Mouse (Mus musculus) forebrain, embryonic 12.5 days (tissue): ENCODE data around the gene Gzmm. TPM values are rescaled to one million over a fixed set of nuclear protein-coding genes. Genes with fewer than 3 reads are reported as not detected.
A peak's percentile ranks its signal among the peaks of the same experiment; 100 is the strongest.

ENCODE experiments used
- ATAC-seq: fragments of 200-750 bp; cut with Nextera tagmentation; 2 replicates; pipeline ENCODE4 v1.8.0; 2017; ENCODE audit warnings: moderate TSS enrichment; ENCODE audit not compliant: low FRiP score
- H3K27ac ChIP-seq: fragments of 300-500 bp; sonication (generic); 2 replicates; pipeline ENCODE4 v1.5.1; 2016; ENCODE audit warnings: mild to moderate bottlenecking
- H3K27me3 ChIP-seq: fragments of 300-500 bp; sonication (generic); 2 replicates; pipeline ENCODE4 v1.6.1; 2016; ENCODE audit warnings: mild to moderate bottlenecking
- H3K36me3 ChIP-seq: fragments of 300-500 bp; sonication (generic); replicated peaks from 2 replicates; pipeline ENCODE4 v1.6.1; 2016; ENCODE audit warnings: mild to moderate bottlenecking
- H3K4me1 ChIP-seq: fragments of 300-500 bp; sonication (generic); 2 replicates; pipeline ENCODE4 v1.6.1; 2016
- H3K4me2 ChIP-seq: fragments of 300-500 bp; sonication (generic); 2 replicates; pipeline ENCODE4 v1.6.1; 2016; ENCODE audit warnings: mild to moderate bottlenecking, moderate library complexity
- H3K4me3 ChIP-seq: fragments of 300-500 bp; sonication (generic); replicated peaks from 2 replicates; pipeline ENCODE4 v1.5.1; 2016; ENCODE audit warnings: mild to moderate bottlenecking
- H3K9ac ChIP-seq: fragments of 300-500 bp; sonication (generic); 2 replicates; pipeline ENCODE4 v1.6.1; 2016; ENCODE audit warnings: mild to moderate bottlenecking
- H3K9me3 ChIP-seq: fragments of 300-500 bp; sonication (generic); 2 replicates; pipeline ENCODE4 v1.6.1; 2016
- WGBS: fragments of 180-500 bp; shearing (Covaris S2); methylation state at CpG from one replicate; pipeline ENCODE4 v1.1.7; 2016; 5-methylcytosine and 5-hydroxymethylcytosine counted together
- polyA plus RNA-seq: library from polyadenylated mRNA; unstranded; fragments of >200 nt; fragmentation: Nextera tagmentation; extraction: Ambion mirVana; gene quantifications from 2 replicates; pipeline ENCODE4 v1.2.1, GENCODE M21; 2016

Gene Gzmm
- polyA plus RNA-seq, 1 experiment from 2014 or later: 1.1 TPM

- WGBS: 2% methylated on average over 43 of the region's 43 CpGs
- H3K4me2 ChIP-seq: peak overlapping the region; percentile 93
- H3K36me3 ChIP-seq: no peaks in the 10 kb centered on the region
- peaks cover 16% of the 10 kb centered on the region for H3K4me1 ChIP-seq
- no peak overlapping the region for H3K9ac ChIP-seq
- ATAC-seq: no peak
- H3K27ac ChIP-seq: no peak overlapping the region
- peaks cover 75% of the 10 kb centered on the region for H3K27me3 ChIP-seq
- no peaks in the 10 kb centered on the region for H3K9me3 ChIP-seq
- H3K4me3 ChIP-seq: peak overlapping the region; percentile 63
These were observed 29.0 kb downstream of the Gzmm start for GRCm38 (mm10) chr10:79717640-79718357.

DNA sequence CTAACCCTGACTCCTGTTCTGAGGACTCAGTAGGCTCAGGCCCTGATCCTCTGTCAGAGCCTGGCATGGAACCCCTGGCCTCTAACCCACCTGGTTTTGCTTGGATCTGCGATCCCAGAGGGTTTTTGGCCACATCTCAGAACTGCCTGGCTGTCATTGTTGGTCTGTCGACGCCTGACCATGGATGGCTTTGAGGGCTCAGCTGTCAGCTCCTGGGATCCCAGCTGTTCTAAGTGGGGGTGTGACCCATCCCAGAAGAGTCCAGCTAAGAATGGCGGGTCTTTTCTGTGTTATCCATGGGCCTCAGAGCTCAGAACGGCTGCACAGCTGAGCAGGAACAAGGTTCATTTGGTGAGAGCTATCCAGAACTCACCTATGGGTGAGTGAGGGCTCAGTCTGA, 32.3 kb downstream of the Gzmm start:
- Histone ChIP-seq H3K36me3 (no peaks in the 10 kb centered on the region), H3K4me2 (no peak overlapping the region), H3K4me1 (peaks cover 15% of the 10 kb centered on the region), H3K9ac (no peak overlapping the region), H3K9me3 (no peaks in the 10 kb centered on the region), H3K27me3 (peaks cover 51% of the 10 kb centered on the region), H3K27ac (no peak overlapping the region), H3K4me3 (no peak overlapping the region)
- ATAC-seq: no peak
- 69% methylated on average over 5 of the region's 5 CpGs for WGBS

DNA sequence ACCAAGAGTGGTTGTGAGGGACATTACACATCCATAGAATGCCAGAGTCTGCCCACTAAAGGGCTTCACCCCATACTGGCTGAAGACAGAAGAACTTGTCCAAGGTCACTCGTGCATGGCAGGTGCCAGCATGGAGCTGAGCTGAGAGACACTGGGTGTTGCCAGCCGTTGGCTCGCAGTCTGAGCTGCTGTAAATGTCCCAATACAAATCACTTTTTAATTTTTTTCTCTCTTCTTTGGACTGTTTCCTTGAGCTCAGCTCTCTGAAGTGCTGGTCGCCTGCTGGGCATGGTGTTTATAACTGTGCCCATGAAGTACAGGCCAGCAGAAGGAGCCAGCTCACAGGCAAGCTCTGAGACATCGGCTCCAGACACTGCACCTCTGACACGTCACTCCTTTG, 34.2 kb downstream of the Gzmm start:
- 67% methylated on average over 6 of the region's 6 CpGs for WGBS
- no peaks in the 10 kb centered on the region for H3K36me3 ChIP-seq
- ATAC-seq: no peak
- no peak overlapping the region for H3K27ac ChIP-seq
- H3K9me3 ChIP-seq: no peaks in the 10 kb centered on the region
- H3K4me1 ChIP-seq: 0 out of 2 replicates have a peak, but pooled peaks cover under 1% of the 10 kb centered on the region
- H3K27me3 ChIP-seq: peaks cover 32% of the 10 kb centered on the region
- H3K4me3 ChIP-seq: no peak overlapping the region
- no peak overlapping the region for H3K9ac ChIP-seq
- no peak overlapping the region for H3K4me2 ChIP-seq

- no peak overlapping the region for H3K4me3 ChIP-seq
- no peaks in the 10 kb centered on the region for H3K4me1 ChIP-seq
- 91% methylated on average over 7 of the region's 7 CpGs for WGBS
- H3K27me3 ChIP-seq: peaks cover 25% of the 10 kb centered on the region
- no peak overlapping the region for H3K9ac ChIP-seq
- H3K9me3 ChIP-seq: no peaks in the 10 kb centered on the region
- no peaks in the 10 kb centered on the region for H3K36me3 ChIP-seq
- no peak overlapping the region for H3K27ac ChIP-seq
- ATAC-seq: no peak
- H3K4me2 ChIP-seq: no peak overlapping the region
These were observed 34.9 kb downstream of the Gzmm start for GRCm38 (mm10) chr10:79723692-79724091.

DNA sequence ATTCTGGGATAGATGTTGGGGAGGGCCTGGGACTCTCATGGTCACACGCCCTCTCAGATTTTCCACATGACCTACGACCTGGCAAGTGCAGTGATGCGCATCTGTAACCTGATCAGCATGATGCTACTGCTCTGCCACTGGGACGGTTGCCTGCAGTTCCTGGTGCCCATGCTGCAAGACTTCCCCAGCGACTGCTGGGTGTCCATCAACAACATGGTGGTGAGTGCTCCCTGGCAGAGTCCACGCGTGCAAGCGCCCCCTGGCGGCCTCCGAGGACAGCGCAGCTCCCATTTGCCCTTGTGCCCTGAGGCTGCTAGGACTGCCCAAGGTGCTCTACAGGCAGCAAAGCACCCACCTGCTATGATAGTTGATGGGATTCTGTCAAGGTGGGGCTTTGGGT, 37.3 kb downstream of the Gzmm start:
- no peaks in the 10 kb centered on the region for H3K4me1 ChIP-seq
- no peak overlapping the region for H3K27ac ChIP-seq
- H3K9me3 ChIP-seq: no peaks in the 10 kb centered on the region
- H3K27me3 ChIP-seq: peaks cover 3% of the 10 kb centered on the region; the same call in 1 of the 2 replicates
- 34% methylated on average over 11 of the region's 11 CpGs for WGBS
- no peak overlapping the region for H3K9ac ChIP-seq
- no peak for ATAC-seq
- H3K4me2 ChIP-seq: no peak overlapping the region
- H3K36me3 ChIP-seq: no peaks in the 10 kb centered on the region
- no peak overlapping the region for H3K4me3 ChIP-seq

DNA sequence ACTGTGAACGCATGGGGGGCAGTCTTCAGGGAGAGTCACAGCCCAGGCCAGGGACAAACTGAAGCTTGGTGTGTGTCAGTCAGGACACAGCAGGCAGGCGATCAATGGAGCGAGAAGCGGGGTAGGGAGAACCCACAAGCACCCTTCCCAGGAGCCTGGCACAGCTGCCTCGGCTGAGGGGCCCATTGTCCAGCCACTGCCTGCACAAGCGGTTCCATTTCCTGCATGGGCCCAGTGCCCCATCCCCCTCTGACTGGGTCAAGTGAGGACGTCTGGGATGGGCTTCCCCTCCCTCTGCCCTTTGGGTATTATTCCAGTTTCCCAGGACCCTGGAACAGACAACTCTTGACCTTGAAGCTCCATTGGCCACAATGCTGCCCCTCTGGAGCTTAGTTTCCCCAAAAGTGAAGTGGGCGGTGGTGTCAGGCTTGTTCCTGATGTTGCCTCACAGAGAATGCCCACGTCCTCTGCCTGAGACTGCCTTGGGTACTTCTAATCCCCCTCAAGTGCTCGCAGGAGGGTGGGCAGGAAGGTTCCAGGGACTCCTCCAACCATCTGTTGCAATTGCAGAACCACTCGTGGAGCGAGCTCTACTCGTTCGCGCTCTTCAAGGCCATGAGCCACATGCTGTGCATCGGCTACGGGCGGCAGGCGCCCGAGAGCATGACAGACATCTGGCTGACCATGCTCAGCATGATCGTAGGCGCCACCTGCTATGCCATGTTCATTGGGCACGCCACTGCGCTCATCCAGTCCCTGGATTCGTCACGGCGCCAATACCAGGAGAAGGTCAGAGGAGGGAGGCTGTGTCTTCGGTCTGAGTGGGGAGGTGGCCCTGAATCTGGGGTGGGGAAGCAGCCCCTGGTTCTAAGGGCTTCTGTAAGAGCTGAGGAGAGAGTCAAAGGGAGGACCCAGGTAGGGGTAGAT, 39.8 kb downstream of the Gzmm start:
- H3K4me2 ChIP-seq: no peak overlapping the region
- no peaks in the 10 kb centered on the region for H3K4me1 ChIP-seq
- H3K27me3 ChIP-seq: no peaks in the 10 kb centered on the region
- H3K36me3 ChIP-seq: peaks cover 6% of the 10 kb centered on the region; the same call in 1 of the 2 replicates
- WGBS: 78% methylated on average over 28 of the region's 28 CpGs
- no peak overlapping the region for H3K9ac ChIP-seq
- no peak overlapping the region for H3K27ac ChIP-seq
- H3K9me3 ChIP-seq: 0 out of 2 replicates have a peak, but pooled peaks cover 4% of the 10 kb centered on the region
- no peak overlapping the region for H3K4me3 ChIP-seq
- no peak for ATAC-seq

DNA sequence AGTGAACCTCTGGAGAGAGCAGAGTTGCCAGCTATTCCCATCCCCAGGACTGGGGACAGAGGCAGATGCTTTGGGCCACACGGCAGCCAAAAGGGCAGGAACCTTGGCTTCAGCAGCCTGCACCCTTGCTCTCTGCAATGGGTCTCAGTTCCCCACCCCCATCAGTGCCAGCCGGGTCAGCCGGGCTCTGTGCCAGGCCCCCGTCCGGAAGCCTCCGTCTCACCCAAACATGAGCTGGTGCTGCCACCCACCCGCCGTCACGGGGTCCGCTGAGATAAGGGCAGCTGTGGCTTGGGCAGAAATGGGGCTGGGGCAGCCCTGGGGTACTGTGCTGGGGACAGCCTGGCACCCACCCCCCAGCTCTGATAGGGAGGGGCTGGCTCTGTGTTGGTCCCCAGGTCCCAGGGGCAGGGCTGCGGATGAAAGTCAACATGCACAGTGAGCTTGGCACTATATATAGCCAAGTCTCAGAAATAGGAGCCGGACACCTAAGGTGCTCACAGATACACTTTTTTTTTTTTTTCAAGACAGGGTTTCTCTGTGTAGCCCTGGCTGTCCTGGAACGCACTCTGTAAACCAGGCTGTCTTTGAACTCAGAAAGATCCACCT, 40.6 kb downstream of the Gzmm start:
- 87% methylated on average over 13 of the region's 13 CpGs for whole genome bisulfite sequencing
- Histone ChIP-seq H3K36me3 (peaks cover 13% of the 10 kb centered on the region), H3K9me3 (0 out of 2 replicates have a peak, but pooled peaks cover 4% of the 10 kb centered on the region), H3K4me3 (no peak overlapping the region), H3K9ac (no peak overlapping the region), H3K4me2 (no peak overlapping the region), H3K27ac (no peak overlapping the region), H3K4me1 (no peaks in the 10 kb centered on the region), H3K27me3 (no peaks in the 10 kb centered on the region)
- ATAC-seq: no peak

DNA sequence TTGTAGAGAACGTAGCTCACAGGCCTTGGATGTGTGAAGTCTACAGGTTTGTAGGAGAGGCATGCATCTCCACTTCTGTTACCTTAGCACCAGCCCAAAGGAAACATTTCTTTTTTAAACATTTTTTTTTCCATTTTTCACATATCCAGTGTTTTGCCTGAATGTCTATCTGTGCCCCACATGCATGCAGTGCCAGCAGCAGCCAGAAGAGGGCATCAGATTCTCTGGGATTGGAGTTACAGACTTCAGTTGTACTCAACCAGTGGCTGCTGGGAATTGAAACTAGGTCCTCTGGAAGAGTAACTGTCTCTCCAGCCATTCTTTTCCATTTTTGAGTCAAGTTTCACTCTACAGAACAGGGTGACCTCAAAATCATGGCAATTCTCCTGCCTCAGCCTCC, 43.7 kb downstream of the Gzmm start:
- peaks cover 42% of the 10 kb centered on the region for H3K36me3 ChIP-seq
- WGBS: 100% methylated on average over 1 of the region's 1 CpGs
- peaks cover 19% of the 10 kb centered on the region for H3K27me3 ChIP-seq
- H3K4me2 ChIP-seq: no peak overlapping the region
- H3K27ac ChIP-seq: no peak overlapping the region
- H3K4me1 ChIP-seq: peaks cover 7% of the 10 kb centered on the region; the same call in 1 of the 2 replicates
- H3K9me3 ChIP-seq: 0 out of 2 replicates have a peak, but pooled peaks cover 7% of the 10 kb centered on the region
- no peak overlapping the region for H3K4me3 ChIP-seq
- no peak overlapping the region for H3K9ac ChIP-seq
- no peak for ATAC-seq

DNA sequence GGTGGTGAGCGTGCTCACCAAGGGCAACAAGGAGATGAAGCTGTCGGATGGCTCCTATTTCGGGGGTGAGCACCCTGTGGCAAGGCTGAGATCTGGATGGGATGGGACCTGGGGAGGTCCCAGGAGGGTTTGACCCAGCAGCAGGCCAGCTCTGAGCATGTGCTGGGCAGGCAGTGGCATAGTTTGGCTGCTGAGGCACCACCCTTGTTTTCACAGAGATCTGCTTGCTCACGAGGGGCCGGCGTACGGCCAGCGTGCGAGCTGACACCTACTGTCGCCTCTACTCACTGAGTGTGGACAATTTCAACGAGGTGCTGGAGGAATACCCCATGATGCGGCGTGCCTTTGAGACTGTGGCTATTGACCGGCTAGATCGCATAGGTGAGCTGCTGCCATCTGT, 45.0 kb downstream of the Gzmm start:
- H3K9me3 ChIP-seq: peaks cover 12% of the 10 kb centered on the region; the same call in 1 of the 2 replicates
- H3K9ac ChIP-seq: no peak overlapping the region
- WGBS: 97% methylated on average over 15 of the region's 15 CpGs
- H3K36me3 ChIP-seq: peaks cover 55% of the 10 kb centered on the region
- H3K4me1 ChIP-seq: peaks cover 7% of the 10 kb centered on the region; the same call in 1 of the 2 replicates
- peaks cover 19% of the 10 kb centered on the region for H3K27me3 ChIP-seq
- no peak overlapping the region for H3K4me2 ChIP-seq
- H3K27ac ChIP-seq: no peak overlapping the region
- no peak overlapping the region for H3K4me3 ChIP-seq
- ATAC-seq: no peak

DNA sequence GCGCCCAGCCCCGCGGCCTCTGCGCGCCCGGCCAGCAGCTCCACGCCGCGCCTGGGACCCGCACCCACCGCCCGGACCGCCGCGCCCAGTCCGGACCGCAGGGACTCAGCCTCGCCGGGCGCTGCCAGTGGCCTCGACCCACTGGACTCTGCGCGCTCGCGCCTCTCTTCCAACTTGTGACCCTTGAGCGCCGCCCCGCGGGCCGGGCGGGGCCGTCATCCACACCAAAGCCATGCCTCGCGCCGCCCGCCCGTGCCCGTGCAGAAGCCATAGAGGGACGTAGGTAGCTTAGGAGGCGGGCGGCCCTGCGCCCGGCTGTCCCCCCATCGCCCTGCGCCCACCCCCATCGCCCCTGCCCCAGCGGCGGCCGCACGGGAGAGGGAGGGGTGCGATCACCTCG, 46.5 kb downstream of the Gzmm start:
- H3K4me3 ChIP-seq: no peak overlapping the region
- no peak; the same call in 1 of the 2 replicates for ATAC-seq

GRCm38 (mm10) chr10:79736706-79737105, 47.9 kb downstream of the Gzmm start:
- no peak overlapping the region for H3K9ac ChIP-seq
- peaks cover 7% of the 10 kb centered on the region; the same call in 1 of the 2 replicates for H3K4me1 ChIP-seq
- peaks cover 25% of the 10 kb centered on the region for H3K9me3 ChIP-seq
- peaks cover 81% of the 10 kb centered on the region for H3K36me3 ChIP-seq
- H3K27me3 ChIP-seq: peaks cover 19% of the 10 kb centered on the region
- ATAC-seq: no peak
- H3K27ac ChIP-seq: no peak overlapping the region
- H3K4me3 ChIP-seq: no peak overlapping the region
- 94% methylated on average over 14 of the region's 14 CpGs for WGBS
- no peak overlapping the region for H3K4me2 ChIP-seq

More for the DNA sequence above, 46.5 kb downstream of the Gzmm start:
- Histone ChIP-seq H3K27ac (no peak overlapping the region), H3K9ac (no peak overlapping the region), H3K36me3 (peaks cover 70% of the 10 kb centered on the region), H3K27me3 (peaks cover 19% of the 10 kb centered on the region), H3K4me1 (peaks cover 7% of the 10 kb centered on the region; the same call in 1 of the 2 replicates), H3K9me3 (peaks cover 28% of the 10 kb centered on the region), H3K4me2 (0 out of 2 replicates have a peak overlapping the region, but pooled peaks have one; percentile 6)
- whole genome bisulfite sequencing: 29% methylated on average over 48 of the region's 52 CpGs

DNA sequence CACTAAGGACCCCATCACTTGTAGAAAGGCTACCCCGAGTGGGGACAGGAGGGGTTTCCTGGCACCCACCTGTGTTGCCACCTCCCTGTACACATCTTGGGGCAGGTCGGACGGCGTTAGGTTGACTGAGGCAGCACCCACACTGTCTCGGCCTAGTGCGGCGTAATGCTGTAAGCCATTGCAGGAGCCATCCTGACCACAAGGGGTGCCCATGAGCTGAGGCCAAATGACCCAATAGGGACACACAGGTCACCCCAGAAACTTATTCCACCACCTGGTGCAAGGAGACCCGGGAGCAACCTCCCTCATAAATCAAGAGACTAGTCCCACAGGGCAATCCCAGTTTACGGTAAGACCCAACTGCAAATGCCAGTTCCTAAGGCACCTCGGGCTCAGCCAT, 49.4 kb downstream of the Gzmm start:
- Histone ChIP-seq H3K9me3 (peaks cover 25% of the 10 kb centered on the region), H3K4me3 (no peak overlapping the region), H3K4me2 (no peak overlapping the region), H3K27ac (no peak overlapping the region), H3K36me3 (peaks cover 94% of the 10 kb centered on the region), H3K4me1 (peaks cover 7% of the 10 kb centered on the region; the same call in 1 of the 2 replicates), H3K9ac (no peak overlapping the region), H3K27me3 (peaks cover 19% of the 10 kb centered on the region)
- WGBS: 89% methylated on average over 10 of the region's 10 CpGs
- no peak for ATAC-seq
